Mouse (Mus musculus) left cerebral cortex, adult 8-10 months (tissue): ENCODE results near the gene Ccdc167. TPM values are rescaled to one million over a fixed set of nuclear protein-coding genes. Genes with fewer than 3 reads are reported as not detected.

ENCODE experiments used
- DNase-seq, 2 experiments: peaks; one replicate each; pipeline ENCODE4 v3.0.0; 2022; ENCODE audit warnings: low spot score in 2 of 2
- total RNA-seq, 4 experiments: library from RNA; stranded (reverse); gene quantifications; 2 replicates each; pipeline ENCODE4 v1.2.4; 2022

The Ccdc167 gene
- total RNA-seq, 4 experiments from 2014 or later, result 14.7 to 20.3 (median 17.4) TPM

DNA sequence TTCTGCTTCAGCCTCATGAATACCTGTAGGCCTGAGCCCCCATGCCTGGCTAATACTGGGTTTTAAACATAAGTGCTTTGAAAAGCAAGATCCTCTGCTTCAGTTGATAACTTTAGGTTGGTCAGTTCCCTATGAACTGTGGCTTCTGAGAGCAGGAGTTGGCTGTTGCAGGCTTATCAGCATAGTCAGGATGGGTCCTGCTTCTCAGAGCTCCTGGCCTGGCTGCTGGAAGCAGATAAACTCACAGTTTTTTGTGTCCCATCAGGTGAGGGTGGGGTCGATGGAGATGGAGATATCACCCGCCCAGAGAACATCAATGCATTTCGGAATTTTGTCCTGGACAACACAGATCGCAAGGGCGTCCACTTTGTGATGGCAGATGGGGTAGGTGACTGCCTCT lies 30.1 kb downstream of the Ccdc167 start:
- DNase-seq, result no peak

DNA sequence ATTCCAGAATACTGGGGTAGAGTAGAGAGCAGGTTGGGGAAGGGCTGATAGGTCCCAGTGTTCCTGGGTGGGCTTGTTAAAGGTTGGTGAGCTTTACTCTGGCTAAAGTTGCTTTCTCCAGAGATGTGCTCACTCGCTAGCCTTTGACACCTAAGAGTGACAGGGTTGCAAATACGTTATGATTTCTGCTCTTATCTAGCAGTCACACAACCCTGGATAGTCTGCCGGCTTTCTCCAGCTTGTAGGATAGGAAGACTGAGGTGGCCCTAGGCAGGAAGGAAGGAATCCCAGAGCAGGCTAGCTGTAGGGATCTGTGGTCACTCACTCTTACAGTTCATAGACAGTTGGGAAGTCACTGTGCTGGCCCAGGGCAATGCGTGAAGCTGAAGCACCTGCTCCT lies 32.6 kb downstream of the Ccdc167 start:
- DNase-seq, result no peak

DNA sequence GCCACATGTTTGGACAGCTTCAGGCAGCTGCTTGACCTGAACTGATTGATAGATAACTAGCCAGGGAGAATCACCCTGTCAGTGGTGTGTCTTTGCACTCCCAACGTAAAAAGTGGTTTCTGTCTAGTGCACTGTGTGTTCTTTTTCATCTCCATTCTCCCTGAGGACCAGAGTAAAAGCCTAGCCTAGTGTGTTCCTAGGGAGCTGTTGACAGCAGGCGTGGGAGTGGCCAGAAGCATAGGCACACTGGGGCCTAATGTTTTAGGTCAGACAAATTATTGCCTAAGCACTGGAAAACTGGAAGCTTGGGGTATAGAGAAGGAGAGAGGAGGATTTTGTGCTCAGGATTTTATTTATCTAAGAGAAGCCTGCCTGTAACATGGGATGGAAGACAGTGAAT lies 33.7 kb downstream of the Ccdc167 start:
- DNase-seq, result no peak

DNA sequence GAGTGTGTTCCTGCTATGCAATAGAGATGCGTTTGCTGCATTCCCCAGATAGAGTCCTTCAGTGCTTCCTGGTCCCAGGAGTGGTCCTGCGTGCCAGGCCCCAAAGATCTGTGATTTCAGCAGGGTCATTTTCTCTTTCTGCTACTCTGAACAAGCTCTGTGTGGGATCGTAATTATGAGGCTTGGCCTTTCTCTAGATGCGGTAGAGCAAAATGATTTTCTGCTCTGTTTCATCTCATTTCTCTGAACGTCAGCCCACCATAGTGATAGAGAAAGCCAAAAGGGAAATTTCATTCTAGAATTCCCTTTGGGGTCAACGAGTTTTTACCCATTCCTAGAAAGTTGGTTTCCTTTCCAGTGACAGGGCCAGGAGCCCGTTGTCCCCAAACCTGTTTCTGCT lies 34.6 kb downstream of the Ccdc167 start:
- no peak for DNase-seq

DNA sequence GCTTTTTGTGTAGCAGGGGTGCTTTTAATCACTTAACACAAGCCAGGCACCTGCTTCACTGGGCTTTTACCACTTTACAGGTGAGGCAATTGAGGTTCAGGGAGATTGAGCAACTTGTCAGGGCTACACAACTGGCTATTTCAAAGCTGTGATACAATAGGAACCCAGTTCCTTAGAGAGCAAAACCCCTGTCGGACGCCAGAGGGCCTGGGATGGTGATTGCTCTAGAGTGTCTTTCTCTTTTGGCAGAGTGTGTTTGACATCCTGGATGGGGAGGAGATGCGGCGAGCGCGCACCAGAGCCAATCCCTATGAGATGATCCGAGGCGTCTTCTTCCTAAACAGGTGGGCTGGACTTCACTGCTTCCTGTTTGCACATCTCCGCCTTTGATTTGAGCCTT lies 35.2 kb downstream of the Ccdc167 start:
- DNase-seq, result no peak

DNA sequence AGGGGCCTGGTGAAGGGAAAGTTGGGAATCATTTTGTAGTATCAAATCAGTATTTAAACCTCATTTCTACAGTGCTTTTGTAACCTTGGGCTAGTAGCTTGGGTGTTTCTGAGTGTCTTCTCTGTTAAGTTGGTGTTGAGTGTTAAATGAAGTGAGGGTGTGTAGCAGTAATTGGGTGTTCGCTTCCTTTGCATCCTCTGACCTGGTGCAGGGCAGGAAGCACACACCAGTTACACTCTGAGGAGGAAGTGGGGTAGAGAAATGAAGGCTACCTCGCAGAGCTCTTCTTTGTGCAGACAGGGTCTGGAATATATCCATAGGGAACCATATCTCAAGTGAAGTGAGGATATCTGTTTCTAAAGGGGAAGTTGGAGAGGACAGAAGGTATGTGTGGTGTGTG lies 35.9 kb downstream of the Ccdc167 start:
- no peak for DNase-seq

DNA sequence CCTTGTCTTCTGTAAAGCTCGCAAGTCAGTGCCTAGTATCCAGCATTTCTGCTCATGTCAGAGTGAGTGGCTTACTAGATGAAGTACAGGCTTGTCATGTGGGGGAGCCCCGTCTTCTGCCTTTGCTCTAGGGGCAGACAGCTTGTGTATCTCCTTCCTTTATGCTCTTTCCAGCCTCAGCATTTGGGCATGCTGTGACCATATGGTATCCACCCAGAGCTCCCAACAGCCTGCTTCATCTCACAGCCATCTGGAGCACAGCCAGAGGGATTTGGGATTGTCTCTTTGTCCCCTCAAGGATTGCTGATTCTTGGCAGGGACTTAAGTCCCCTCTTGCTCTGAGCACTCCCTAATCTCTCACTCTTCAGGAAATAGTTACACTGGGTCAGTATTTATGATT lies 36.7 kb downstream of the Ccdc167 start:
- no peak for DNase-seq

DNA sequence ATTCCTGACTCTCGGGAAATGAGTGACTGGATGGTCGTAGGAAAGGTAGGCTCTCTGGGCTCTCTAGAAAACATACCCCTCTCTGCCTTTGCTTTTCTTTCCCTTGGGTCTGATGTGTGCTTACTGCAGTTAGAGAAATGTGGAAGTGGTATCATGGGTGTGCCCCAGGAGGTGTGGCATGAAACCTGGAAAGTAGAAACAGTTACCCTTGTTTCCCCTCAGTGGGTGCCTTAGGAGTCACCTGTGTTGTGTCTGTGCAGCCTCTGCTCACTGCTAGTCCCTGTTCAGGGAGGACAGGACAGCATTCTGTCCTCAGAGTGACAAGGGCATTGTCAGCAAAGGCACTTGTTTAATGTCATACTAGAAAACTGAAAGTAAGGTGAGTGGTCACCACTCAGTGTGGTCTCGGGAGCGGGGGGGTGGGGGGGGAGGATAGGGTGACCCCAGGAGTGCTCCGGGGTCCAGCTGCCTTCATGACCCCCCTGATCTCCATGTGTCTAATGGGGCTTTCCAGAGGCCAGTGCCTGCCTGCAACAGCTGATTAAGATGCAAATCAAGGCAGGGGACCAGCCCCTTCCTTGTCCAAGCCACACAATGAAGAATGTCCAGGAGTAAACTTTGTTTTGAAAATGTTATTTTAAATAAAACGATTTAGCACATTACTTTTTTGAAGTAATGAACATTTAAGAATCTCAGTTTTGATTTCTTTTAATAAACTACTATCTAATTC lies 37.6 kb downstream of the Ccdc167 start:
- DNase-seq, result no peak

DNA sequence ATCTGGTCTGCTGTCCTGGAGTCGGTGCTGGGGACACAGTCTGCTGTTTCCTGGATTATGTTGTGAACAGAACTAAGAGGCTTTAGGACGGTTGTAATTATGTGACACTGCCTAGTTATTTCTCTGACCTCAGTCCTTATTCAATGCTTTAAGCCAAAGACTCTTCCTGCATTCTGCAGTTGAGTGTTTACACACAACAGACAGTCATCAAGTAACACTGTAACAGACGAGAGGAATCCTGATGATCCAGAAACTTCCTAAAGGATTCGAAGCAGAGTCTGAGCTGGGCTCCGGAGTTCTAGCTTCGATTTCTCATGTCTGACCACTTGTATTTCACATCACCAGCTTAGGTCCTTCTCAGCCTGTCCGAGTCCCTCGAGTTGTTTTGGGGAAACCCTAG lies 38.3 kb downstream of the Ccdc167 start:
- no peak for DNase-seq

DNA sequence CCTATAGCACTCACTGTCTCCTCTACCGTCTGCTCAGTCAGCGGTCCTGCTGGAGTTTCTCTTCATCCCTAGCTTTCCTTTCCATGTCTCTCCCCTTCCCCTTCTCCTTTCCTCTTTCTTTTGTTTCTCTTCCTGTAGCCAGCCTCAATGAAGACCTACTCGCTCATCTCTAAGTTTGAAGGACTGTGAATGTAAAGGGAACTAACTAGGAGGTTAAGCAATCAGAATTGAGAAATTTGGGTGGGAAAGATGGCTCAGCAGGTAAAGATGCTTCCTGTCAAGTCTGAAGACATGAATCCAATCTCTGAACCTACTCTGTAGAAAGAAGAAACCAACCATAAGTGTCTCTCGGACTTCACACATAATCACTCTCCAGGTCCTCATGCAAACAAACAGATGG lies 43.5 kb downstream of the Ccdc167 start:
- no peak for DNase-seq

DNA sequence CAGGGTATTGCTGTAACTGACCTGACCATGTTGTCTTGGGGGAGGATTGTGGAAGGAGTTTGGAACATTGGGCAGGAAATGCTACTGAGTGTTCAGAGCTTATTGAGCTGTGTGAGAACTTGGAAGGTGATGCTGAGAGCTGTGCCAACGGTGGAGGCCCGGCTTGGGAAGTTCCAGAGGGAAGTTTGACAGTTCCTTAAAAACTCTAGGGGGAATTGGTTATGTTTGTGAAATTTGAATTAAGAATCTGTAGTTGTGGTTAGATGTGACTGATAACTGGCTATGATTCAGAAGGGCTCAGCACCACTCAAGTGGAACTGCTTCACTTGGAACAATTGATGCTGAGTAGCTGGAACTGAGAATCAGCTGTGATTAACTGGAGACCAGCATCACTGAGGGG lies 45.8 kb downstream of the Ccdc167 start:
- DNase-seq, result no peak

DNA sequence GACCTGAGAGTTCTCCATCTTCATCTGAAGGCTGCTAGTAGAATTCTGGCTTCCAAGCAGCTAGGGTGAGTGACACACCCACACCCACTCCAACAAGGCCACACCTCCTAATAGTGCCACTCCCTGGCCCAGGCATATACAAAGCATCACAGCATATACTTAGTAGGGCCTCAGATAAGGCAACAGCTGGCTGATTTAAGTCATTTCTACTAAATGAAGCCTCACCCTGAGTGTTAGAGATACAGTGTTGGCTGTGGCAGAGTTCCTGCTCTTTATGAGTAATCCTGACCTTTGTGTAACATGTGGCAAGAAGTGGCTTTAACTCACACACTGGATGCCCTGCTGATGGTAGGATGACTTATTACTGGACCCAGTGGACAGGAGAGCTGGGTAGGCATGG lies 46.9 kb downstream of the Ccdc167 start:
- DNase-seq, result no peak

DNA sequence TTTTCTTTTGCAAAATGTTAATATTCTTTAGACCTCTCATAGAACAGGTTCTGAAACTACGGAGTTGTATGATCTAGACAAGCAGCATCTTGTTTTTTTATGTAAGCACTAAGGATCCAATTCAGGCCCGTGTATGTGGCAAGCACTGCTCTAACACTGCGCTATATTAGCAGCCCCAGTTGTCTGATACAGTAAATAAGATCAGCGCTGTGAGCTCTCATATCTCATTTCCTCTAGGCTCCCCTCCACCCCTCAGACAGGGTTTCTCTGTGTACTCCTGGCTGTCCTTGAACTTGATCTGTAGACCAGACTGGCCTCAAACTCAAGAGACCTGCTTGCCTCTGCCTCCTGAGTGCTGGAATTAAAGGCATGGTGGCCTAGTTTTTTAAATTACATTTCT lies 47.8 kb downstream of the Ccdc167 start:
- DNase-seq, result no peak

DNA sequence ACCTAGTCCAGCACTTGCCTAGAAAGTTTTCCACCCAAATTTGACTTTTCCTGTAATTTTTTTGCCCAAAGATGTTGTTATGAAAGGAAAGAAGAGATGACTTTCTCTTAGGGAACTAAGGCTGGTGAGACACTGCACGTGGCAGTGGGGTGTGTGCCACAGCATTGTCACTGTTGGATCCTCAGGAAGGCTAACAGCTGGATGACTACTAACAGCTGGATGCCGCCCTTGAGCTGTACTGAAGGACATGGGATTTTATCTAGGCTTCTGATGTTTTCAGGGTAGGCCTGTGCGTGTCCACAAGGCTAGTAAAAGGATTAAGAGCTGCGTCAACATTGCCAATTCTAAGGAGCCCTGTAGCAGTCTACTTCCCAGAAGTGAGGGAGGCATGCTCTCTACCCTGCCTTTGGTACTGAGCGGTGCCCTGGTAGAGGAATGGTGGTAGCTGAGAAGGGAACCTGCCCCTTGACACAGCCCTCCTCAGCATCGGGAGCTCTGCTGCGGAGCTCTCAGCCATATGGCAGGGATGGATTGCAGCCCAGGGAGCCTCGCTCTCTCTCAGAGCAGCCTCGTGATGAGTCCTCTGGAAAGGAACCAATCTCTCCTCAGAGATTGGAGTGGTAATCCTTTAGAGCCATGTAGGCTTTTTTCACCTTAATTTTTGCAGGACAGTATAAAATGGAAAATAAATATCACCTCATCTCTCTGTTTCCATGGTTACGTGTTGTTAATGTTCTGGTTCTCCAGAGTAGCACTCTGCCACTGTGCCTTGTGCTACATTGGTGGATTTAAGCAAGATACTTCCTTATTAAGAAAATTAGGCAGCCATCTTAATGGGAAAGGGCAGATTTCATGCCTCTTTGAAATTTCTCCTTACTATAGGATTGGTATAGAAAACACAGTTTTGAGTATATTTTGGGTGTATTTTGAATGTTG lies 48.5 kb downstream of the Ccdc167 start:
- peak; percentile 12 to 52 for DNase-seq

DNA sequence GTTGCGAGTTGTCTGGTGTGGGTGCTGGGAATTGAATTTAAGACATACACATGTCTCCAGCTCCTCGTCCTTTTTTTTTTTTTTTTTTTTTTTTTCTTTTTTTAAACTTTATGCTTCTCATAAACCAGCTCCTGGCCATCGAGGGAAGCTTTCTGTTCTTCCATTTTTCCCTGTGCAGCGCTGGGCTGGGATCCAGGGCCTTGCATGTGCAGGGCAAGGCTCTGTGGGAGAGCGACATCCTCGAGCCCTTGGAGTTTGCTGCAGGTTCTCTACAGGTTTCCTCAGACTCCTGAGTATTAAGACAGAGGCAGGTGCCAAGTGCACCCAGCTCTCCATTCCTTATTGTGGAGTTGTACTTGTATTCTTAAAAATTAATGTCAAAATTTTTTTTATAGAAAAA lies 54.7 kb downstream of the Ccdc167 start:
- DNase-seq, result no peak

DNA sequence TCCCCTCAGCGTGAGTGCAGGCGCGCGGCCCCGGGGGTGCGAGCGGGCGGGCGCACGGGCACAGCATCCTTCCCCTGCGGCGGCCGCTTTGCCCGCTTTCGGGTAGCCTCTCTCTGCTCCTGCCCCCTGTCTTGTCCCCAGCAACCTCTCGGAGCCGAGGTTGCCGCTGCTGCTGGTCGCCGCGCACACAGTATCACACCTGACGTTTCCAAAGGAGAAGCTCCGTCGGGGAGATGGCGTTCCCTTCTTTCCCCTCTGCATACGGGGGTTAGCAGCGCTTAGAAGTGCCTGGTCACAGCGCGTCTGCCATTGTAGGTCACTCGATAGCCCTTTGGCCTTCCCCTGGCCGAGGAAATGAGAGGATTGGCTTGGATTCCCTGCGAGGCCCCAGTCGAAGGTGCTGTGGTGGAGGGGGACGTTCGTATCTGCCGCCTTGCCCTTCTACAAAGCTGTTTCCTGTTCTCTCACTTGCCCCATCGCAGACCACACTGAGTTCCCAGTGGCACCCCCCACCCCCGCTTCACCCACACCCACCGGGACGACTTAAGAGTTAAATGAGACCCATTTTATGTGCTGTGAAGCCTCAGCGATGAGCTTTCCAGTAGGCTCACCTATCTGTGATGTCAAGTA lies 56.0 kb downstream of the Ccdc167 start:
- peak in 1 of 2 experiments; percentile 27 for DNase-seq

DNA sequence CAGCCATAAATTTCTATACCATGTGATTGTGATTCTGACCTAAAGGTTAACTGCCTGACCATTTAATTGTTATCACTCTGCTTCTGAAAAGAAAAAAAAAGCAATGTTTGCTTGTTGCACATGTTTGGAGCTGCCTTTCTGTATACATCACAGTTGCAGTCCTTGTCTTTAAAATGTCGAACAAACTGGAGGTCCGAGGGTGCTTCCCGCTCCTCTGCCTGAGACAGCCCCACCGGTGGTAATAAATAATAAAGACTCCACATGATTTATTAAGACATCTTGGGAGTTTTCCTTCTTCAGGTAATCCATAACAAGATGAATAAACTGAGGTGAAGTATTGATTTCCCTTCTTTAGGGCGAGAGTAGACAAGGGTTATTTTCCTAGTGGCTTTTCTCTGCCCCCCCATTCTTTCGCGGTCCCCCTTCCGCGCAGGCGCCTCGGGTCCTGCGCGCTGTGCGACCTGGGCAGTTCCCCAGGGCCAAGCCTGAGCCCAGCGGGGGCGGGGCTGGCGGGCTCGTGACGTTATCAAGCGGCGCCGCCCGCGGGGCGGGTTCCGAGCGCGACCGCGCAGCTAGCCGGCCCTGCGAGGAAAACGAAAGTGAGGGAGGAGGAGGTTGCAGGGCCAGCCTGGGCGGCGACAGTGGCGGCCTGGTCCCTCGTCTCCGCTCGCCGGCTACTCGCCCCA lies 56.6 kb downstream of the Ccdc167 start, which contains the start of gene Cmtr1:
Gene Cmtr1, plus strand, starts transcription at position 520 of the 686 bp plus-strand sequence.
- DNase-seq, result peak; percentile 84 to 90

DNA sequence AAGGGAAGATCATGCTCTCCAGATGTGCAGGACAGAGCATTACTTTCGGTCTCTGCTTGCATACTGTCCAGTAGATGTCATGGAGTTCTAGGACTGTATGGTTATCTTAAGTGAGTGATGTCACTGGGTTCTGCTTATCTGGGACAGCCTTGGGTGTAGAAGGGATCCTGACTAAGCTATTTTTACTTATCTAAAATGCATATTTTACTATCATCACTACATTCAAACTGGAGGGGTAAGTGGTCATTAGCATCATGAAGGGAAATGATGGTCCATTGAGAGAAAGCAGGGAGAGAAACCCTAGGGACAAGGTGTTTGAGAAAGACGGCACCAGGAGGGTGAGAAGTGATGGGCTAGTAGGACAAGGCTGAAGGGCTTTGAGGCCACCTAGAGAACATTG lies 58.6 kb downstream of the Ccdc167 start:
- no peak for DNase-seq

DNA sequence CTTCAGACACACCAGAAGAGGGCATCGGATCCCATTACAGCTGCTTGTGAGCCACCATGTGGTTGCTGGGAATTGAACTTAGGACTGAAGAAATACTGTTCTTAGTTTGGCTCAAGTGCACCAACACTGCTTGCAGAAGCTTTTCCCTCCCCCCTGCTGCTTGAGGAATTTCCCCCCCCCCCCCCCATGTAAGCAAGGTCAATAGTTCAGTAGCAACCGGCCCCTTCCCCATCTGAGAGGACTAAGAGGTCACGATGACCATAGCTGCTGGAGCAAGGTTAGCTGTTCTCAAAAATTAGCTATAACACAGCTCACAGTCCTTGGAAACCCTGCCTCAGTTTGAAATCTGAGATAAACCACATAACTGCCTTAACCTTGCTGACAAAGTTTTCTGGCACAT lies 74.6 kb downstream of the Ccdc167 start:
- DNase-seq, result no peak

DNA sequence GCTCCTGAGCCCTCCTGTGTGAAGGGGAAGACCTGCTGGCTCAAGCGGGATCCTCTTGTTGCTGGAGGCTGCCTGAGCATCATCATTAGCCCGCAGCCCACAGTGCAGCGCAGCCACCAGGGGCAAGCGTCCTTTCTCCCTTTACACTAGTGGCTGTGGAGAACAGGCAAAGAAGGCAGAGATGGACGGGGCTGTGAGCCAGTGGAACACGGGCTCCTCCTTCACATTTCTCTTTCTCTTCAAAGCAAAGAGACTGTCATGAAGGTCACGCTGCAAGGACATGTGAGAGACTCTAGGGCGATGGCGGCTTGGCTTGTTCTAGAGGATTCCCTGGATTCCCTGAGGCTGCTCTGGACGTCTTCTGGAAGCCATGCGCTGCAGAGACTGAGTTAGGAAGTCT lies 75.9 kb downstream of the Ccdc167 start:
- DNase-seq, result no peak

DNA sequence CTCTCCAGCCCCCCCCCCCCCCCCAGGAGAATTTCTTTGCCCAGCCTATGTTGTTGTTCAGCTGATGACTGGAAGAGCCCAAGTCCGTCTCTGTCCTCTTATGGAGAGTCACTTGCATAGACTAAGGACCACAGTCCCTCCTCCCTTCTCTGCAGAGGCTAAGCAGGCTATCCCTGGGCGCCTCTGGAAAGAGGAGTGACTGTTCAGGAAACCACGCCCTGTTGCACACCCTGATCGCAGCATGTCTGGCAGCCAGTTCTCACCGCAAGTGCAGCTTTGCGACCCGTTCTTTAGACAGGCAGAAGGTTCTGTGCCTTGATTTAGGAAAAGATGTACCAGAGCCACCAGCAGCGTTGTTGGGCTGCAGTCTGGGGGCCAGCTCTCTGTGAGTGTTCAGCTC lies 78.9 kb downstream of the Ccdc167 start:
- no peak for DNase-seq

DNA sequence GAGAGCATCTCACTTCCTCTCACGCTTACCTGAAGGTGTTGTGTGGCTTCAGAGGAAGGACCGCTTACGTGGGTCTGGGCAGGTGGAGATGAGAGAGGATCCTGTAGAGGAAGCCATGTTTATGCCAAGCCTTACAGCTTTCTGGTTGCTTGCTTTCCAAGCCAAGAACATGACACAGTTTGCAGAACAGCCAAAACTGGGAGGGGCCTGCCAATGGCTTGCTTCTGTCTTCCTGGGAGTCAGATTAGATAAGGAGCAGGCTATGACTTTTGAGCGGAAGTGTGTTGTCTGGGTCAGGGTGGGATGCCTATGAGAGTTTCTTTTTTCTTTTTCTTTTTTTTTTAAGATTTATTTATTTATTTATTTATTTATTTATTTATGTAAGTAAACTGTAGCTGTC lies 79.5 kb downstream of the Ccdc167 start:
- no peak for DNase-seq
